Mouse (Mus musculus) kidney, adult 2 months (tissue): ENCODE measurements at regions not wholly inside any gene's neighbourhood (a gene's known extent, or its start where the extent isn't known, plus 50 kb on each side); places are given as distances from the start of the nearest gene placed in this dataset.

Experiments
- CTCF ChIP-seq: fragments of 200-500 bp; conservative IDR thresholded peaks from 2 replicates; pipeline ENCODE4 v1.5.1; 2011; ENCODE audit warnings: low read depth, mild to moderate bottlenecking, control low read depth, low read length, moderate library complexity, mixed read lengths; ENCODE audit not compliant: insufficient read depth, insufficient read length
- POLR2A ChIP-seq: fragments of 200-500 bp; IDR thresholded peaks from one replicate; pipeline ENCODE4 v1.6.1; 2011; ENCODE audit warnings: low read depth, low read length, control low read depth

DNA sequence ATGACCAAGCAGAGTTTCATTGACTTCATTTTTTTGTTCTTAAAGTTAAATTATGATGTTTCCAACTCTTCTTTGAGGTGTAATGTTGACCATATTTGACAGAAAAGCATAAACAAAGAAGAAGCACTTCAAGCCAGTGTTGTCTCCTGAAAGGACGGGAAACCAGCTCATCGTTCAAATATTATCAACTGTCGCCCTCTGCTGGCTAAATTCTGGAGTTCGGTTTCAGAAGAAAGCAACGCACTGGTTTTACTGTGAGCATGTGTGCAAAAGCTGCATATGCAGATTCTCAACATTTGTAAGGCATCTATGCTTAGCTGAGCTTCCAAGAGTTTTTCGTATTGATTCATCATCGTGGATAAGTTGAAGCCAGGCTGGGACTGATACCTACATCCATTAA lies 313.6 kb upstream of the Btbd3 start:
- peak; percentile 52 for TF ChIP-seq CTCF
- no peak for TF ChIP-seq POLR2A
